Mouse (Mus musculus) midbrain, embryonic 14.5 days (tissue): ENCODE measurements around the gene Otos. TPM values are rescaled to one million over a fixed set of nuclear protein-coding genes. Genes with fewer than 3 reads are reported as not detected.
A peak's percentile ranks its signal among the peaks of the same experiment; 100 is the strongest.

Experiments
- ATAC-seq: fragments of 200-750 bp; cut with Nextera tagmentation; 2 replicates; pipeline ENCODE4 v1.8.0; 2017; ENCODE audit warnings: moderate number of reproducible peaks, moderate library complexity; ENCODE audit not compliant: low FRiP score, low TSS enrichment
- DNase-seq: peaks from one replicate; pipeline ENCODE4 v3.0.0-alpha.2; 2015
- H3K27ac ChIP-seq: fragments of 300-500 bp; sonication (generic); replicated peaks from 2 replicates; pipeline ENCODE4 v1.5.1; 2014; ENCODE audit warnings: mild to moderate bottlenecking, low read depth, low read length, moderate library complexity
- H3K27me3 ChIP-seq: fragments of 300-500 bp; sonication (generic); 2 replicates; pipeline ENCODE4 v1.6.1; 2014; ENCODE audit warnings: low read length, control low read depth, mixed read lengths; ENCODE audit not compliant: control insufficient read depth, insufficient read depth
- H3K36me3 ChIP-seq: fragments of 300-500 bp; sonication (generic); 2 replicates; pipeline ENCODE4 v1.6.1; 2014; ENCODE audit warnings: low read length, control low read depth; ENCODE audit not compliant: control insufficient read depth, insufficient read depth
- H3K4me1 ChIP-seq: fragments of 300-500 bp; sonication (generic); 2 replicates; pipeline ENCODE4 v1.6.1; 2014; ENCODE audit warnings: mild to moderate bottlenecking, antibody characterized with exemption, low read length, control low read depth; ENCODE audit not compliant: control insufficient read depth, insufficient read depth
- H3K4me2 ChIP-seq: fragments of 300-500 bp; sonication (generic); 2 replicates; pipeline ENCODE4 v1.6.1; 2014; ENCODE audit warnings: mild to moderate bottlenecking, low read length, moderate library complexity
- H3K4me3 ChIP-seq: fragments of 300-500 bp; sonication (generic); replicated peaks from 2 replicates; pipeline ENCODE4 v1.5.1; 2014; ENCODE audit warnings: low read depth, low read length
- H3K9ac ChIP-seq: fragments of 300-500 bp; sonication (generic); replicated peaks from 2 replicates; pipeline ENCODE4 v1.6.1; 2014; ENCODE audit warnings: mild to moderate bottlenecking, low read length, moderate library complexity
- H3K9me3 ChIP-seq: fragments of 300-500 bp; sonication (generic); 2 replicates; pipeline ENCODE4 v1.6.1; 2016; ENCODE audit warnings: low read length, control low read depth, mixed read lengths; ENCODE audit not compliant: control insufficient read depth
- WGBS: fragments of 180-500 bp; shearing (Covaris S2); extraction: QIAGEN DNeasy Blood & Tissue Kit; methylation state at CpG from one replicate; pipeline ENCODE4 v1.1.7; 2014; 5-methylcytosine and 5-hydroxymethylcytosine counted together
- polyA plus RNA-seq: library from polyadenylated mRNA; unstranded; fragments of >200 nt; fragmentation: Nextera tagmentation; extraction: Ambion mirVana; gene quantifications from 2 replicates; pipeline ENCODE4 v1.2.1, GENCODE M21; 2014

Otos gene
- polyA plus RNA-seq, 1 experiment from 2014 or later: 0.21 TPM

DNA sequence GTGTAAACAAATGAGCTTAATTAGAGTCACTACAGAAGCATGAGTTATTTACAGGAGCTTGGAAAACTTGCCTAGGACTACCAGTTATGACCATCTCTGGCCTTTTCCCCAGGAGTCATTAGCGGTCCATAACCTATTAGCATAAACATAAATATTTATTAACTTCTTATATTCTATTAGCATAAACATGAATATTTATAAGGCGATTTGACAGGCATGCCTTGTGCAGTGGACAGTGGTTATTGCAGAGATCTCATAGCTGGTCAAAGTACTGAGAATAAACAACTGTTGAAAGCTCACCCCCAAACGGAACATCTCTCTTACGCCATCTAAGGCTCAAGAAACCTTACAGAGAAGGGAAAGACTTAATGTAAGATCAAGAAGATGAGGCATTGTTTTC is 35.5 kb downstream of the Otos start:
- no peak overlapping the region for H3K27ac ChIP-seq
- 0 out of 2 replicates have a peak, but pooled peaks cover 8% of the 10 kb centered on the region for H3K4me1 ChIP-seq
- H3K36me3 ChIP-seq: no peaks in the 10 kb centered on the region
- DNase-seq: peak; percentile 15
- no peak overlapping the region for H3K4me2 ChIP-seq
- no peak for ATAC-seq
- H3K9me3 ChIP-seq: no peaks in the 10 kb centered on the region
- H3K9ac ChIP-seq: no peak overlapping the region
- no peak overlapping the region for H3K4me3 ChIP-seq
- 29% methylated on average over 4 of the region's 4 CpGs for WGBS
- H3K27me3 ChIP-seq: no peaks in the 10 kb centered on the region

DNA sequence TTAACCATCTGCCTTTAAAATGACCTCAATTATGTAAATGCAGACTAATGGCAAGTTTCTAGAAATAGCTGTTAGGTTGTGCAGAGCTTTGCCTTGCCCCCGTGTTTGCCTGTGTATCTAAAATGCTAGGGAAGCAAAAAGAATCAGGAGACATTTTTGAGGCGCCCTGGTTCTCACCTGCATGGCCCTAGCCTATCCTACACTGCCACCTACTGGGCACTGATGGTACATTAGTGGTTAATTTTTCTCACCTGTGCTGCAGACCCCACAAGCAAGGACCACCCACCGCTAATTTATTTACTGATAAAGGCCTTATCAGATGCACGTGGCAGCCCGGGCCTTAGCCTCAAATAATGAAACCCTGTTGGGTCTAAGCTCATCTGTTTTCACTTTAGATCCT is 37.6 kb downstream of the Otos start:
- Histone ChIP-seq H3K9ac (no peak overlapping the region), H3K27me3 (no peaks in the 10 kb centered on the region), H3K36me3 (no peaks in the 10 kb centered on the region), H3K27ac (no peak overlapping the region), H3K4me3 (no peak overlapping the region), H3K9me3 (no peaks in the 10 kb centered on the region), H3K4me2 (no peak overlapping the region), H3K4me1 (0 out of 2 replicates have a peak, but pooled peaks cover 4% of the 10 kb centered on the region)
- DNase-seq (peak; percentile 88), ATAC-seq (no peak)
- 10% methylated on average over 5 of the region's 5 CpGs for WGBS

DNA sequence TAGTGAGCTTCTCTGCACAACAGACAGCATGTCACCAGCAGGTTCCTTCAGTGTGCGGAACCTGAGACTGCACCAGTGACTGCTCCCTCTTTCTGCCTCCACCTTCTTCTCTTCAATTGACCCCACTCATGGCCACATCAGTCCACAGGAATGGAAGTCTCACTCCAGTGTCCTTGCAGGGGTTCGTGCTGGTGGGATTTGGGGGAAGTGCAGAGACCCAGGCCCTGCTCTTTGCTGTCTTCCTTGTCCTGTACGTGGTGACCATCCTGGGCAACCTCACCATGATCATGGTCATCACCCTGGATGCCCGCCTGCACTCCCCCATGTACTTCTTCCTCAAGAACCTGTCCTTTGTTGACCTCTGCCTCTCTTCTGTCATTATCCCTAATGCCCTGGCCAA is 40.9 kb downstream of the Otos start:
- no peak overlapping the region for H3K9ac ChIP-seq
- WGBS: 79% methylated on average over 4 of the region's 4 CpGs
- no peaks in the 10 kb centered on the region for H3K9me3 ChIP-seq
- no peak overlapping the region for H3K27ac ChIP-seq
- DNase-seq (no peak), ATAC-seq (no peak)
- H3K36me3 ChIP-seq: no peaks in the 10 kb centered on the region
- H3K4me2 ChIP-seq: no peak overlapping the region
- H3K4me3 ChIP-seq: no peak overlapping the region
- no peaks in the 10 kb centered on the region for H3K4me1 ChIP-seq
- H3K27me3 ChIP-seq: no peaks in the 10 kb centered on the region

DNA sequence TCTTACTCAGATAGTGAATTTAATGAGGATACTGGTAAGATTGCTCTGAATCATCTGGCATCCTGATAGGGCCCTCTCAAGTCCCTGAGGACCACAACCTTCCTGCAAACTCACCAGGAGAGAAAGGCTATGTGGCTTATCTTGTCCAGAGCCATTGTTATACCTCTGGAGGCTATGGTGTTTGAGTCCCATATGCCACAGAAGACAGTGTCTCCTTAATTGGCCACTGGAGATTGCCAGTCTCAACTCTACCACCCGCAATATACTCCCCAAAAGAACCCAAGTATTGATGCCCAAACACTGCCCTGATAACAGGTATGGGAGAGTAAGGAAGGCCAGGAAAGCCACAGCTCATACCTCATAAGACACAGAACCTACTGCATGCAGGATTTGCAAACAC is 43.2 kb downstream of the Otos start, which contains the start of gene Olfr1410:
Olfr1410 (plus strand) TSS at position 301 of the 400 bp plus-strand sequence.
- DNase-seq: no peak
- ATAC-seq: no peak
- H3K9me3 ChIP-seq: no peaks in the 10 kb centered on the region
- no peak within 1 kb of the TSS for H3K4me3 ChIP-seq
- WGBS: 97% methylated on average over 1 of the region's 1 CpGs
- H3K4me1 ChIP-seq: no peaks in the 10 kb centered on the region
- H3K9ac ChIP-seq: no peak within 1 kb of the TSS
- no peak within 1 kb of the TSS for H3K27ac ChIP-seq
- H3K27me3 ChIP-seq: no peaks in the 10 kb centered on the region
- no peak within 1 kb of the TSS for H3K4me2 ChIP-seq
- H3K36me3 ChIP-seq: no peaks in the 10 kb centered on the region

DNA sequence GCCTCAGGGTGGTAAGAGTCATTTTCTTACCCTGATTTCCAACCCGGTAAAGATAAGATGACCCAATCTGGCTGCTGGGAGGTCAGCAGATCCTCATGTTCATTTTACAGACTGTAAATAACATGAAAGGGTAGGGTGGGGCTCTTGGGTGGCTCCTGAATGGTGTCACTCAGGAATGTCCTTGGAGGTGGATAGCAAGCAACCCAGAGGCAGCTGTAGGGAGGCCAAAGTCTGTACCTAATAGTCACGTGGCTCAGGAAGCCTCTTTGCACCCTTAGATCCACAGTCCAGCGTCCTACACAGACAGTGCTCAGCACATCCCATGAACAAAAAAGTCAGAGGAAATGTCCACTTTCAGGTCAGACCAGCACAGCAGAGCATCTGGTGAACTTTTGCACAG is 52.6 kb downstream of the Otos start:
- no peak overlapping the region for H3K4me3 ChIP-seq
- no peaks in the 10 kb centered on the region for H3K27me3 ChIP-seq
- WGBS: 85% methylated on average over 3 of the region's 3 CpGs
- no peak overlapping the region for H3K4me2 ChIP-seq
- DNase-seq: no peak
- no peak overlapping the region for H3K9ac ChIP-seq
- H3K27ac ChIP-seq: no peak overlapping the region
- no peaks in the 10 kb centered on the region for H3K4me1 ChIP-seq
- no peaks in the 10 kb centered on the region for H3K36me3 ChIP-seq
- ATAC-seq: no peak
- no peaks in the 10 kb centered on the region for H3K9me3 ChIP-seq

Other genes with a start within 250 kb of the Otos start
- 286 and 304 TPM in 2 replicates for gene Ndufa10, start 175.0 kb downstream of the Otos start, polyA plus RNA-seq
- gene Olfr1416, start 163.7 kb downstream of the Otos start, polyA plus RNA-seq: not detected in 2 replicates
- not detected in 2 replicates for gene Olfr1415, start 152.7 kb downstream of the Otos start, polyA plus RNA-seq
- not detected in 2 replicates for gene Olfr1414, start 130.2 kb downstream of the Otos start, polyA plus RNA-seq
- not detected in 2 replicates for gene Olfr1413, start 77.5 kb downstream of the Otos start, polyA plus RNA-seq
- not detected in 2 replicates for gene Olfr1412, start 63.1 kb downstream of the Otos start, polyA plus RNA-seq
- not detected in 2 replicates for gene Olfr1411, start 54.4 kb downstream of the Otos start, polyA plus RNA-seq
- gene Olfr1410, start 43.1 kb downstream of the Otos start, polyA plus RNA-seq: not detected in 2 replicates
- not detected in 2 replicates for gene Olfr12, start 31.1 kb downstream of the Otos start, polyA plus RNA-seq
- 536 and 755 TPM in 2 replicates for gene Cops9, start 6.9 kb downstream of the Otos start, polyA plus RNA-seq
- gene Gpc1, start 182.8 kb upstream of the Otos start, polyA plus RNA-seq: 64.8 and 65.7 TPM in 2 replicates